Mouse (Mus musculus) liver, postnatal 0 days (tissue): ENCODE data around the gene Dst. TPM values are rescaled to one million over a fixed set of nuclear protein-coding genes. Genes with fewer than 3 reads are reported as not detected.

Experiments used
- ATAC-seq: fragments of 200-750 bp; cut with Nextera tagmentation; 2 replicates; pipeline ENCODE4 v1.8.0; 2017; ENCODE audit warnings: mild to moderate bottlenecking, moderate library complexity
- DNase-seq: peaks from one replicate; pipeline ENCODE4 v3.0.0-alpha.2; 2016
- H3K27ac ChIP-seq: fragments of 300-500 bp; sonication (generic); 2 replicates; pipeline ENCODE4 v1.5.1; 2014; ENCODE audit warnings: antibody characterized with exemption, moderate library complexity, mild to moderate bottlenecking, low read depth
- H3K27me3 ChIP-seq: fragments of 300-500 bp; sonication (generic); 2 replicates; pipeline ENCODE4 v1.6.1; 2014; ENCODE audit warnings: low read length, control low read depth, mixed read lengths; ENCODE audit not compliant: insufficient read depth
- H3K36me3 ChIP-seq: fragments of 300-500 bp; sonication (generic); replicated peaks from 2 replicates; pipeline ENCODE4 v1.6.1; 2014; ENCODE audit warnings: mild to moderate bottlenecking, control low read depth, low read length, moderate library complexity, mixed read lengths; ENCODE audit not compliant: insufficient read depth
- H3K4me1 ChIP-seq: fragments of 300-500 bp; sonication (generic); 2 replicates; pipeline ENCODE4 v1.6.1; 2014; ENCODE audit warnings: antibody characterized with exemption, mild to moderate bottlenecking, control low read depth; ENCODE audit not compliant: insufficient read depth
- H3K4me2 ChIP-seq: fragments of 300-500 bp; sonication (generic); 2 replicates; pipeline ENCODE4 v1.6.1; 2014; ENCODE audit warnings: low read depth, mild to moderate bottlenecking, low read length, moderate library complexity, mixed read lengths
- H3K4me3 ChIP-seq: fragments of 300-500 bp; sonication (generic); 2 replicates; pipeline ENCODE4 v1.5.1; 2014; ENCODE audit warnings: low read depth, low read length
- H3K9ac ChIP-seq: fragments of 300-500 bp; sonication (generic); replicated peaks from 2 replicates; pipeline ENCODE4 v1.6.1; 2014; ENCODE audit warnings: mild to moderate bottlenecking, moderate library complexity
- H3K9me3 ChIP-seq: fragments of 300-500 bp; sonication (generic); 2 replicates; pipeline ENCODE4 v1.6.1; 2016; ENCODE audit warnings: mild to moderate bottlenecking, control low read depth, low read length, mixed read lengths
- CTCF ChIP-seq: sonication (generic); IDR thresholded peaks from 2 replicates; pipeline ENCODE4 v1.5.1; 2016; ENCODE audit warnings: antibody characterized with exemption, low read depth
- EP300 ChIP-seq: IDR thresholded peaks from 2 replicates; pipeline ENCODE4 v1.6.1; 2016; ENCODE audit warnings: antibody characterized with exemption, low read depth, mild to moderate bottlenecking
- WGBS: fragments of 180-500 bp; shearing (Covaris S2); extraction: QIAGEN DNeasy Blood & Tissue Kit; methylation state at CpG from one replicate; pipeline ENCODE4 v1.1.7; 2014; ENCODE audit not compliant: insufficient replicate concordance; 5-methylcytosine and 5-hydroxymethylcytosine counted together
- polyA plus RNA-seq: library from polyadenylated mRNA; unstranded; fragments of >200 nt; fragmentation: Nextera tagmentation; extraction: Ambion mirVana; gene quantifications from 2 replicates; pipeline ENCODE4 v1.2.1, GENCODE M21; 2015

The Dst gene
- polyA plus RNA-seq, 1 experiment from 2014 or later: 6.4 TPM

GRCm38 (mm10) chr1:34006828-34007361 is 98.9 kb downstream of the Dst start:
- Histone ChIP-seq H3K36me3 (no peaks in the 10 kb centered on the region), H3K4me3 (0 out of 2 replicates have a peak overlapping the region, but pooled peaks have one; percentile 46), H3K27ac (peak overlapping the region; percentile 73), H3K27me3 (peaks cover 2% of the 10 kb centered on the region; the same call in 1 of the 2 replicates), H3K4me2 (peak overlapping the region; percentile 76), H3K9me3 (no peaks in the 10 kb centered on the region), H3K9ac (no peak overlapping the region), H3K4me1 (0 out of 2 replicates have a peak, but pooled peaks cover 6% of the 10 kb centered on the region)
- WGBS: 53% methylated on average over 5 of the region's 5 CpGs
- TF ChIP-seq CTCF (no peak), EP300 (no peak)
- no peak for DNase-seq
- no peak for ATAC-seq

GRCm38 (mm10) chr1:34007379-34007778 is 99.4 kb downstream of the Dst start:
- Histone ChIP-seq H3K9ac (no peak overlapping the region), H3K36me3 (no peaks in the 10 kb centered on the region), H3K27me3 (peaks cover 2% of the 10 kb centered on the region; the same call in 1 of the 2 replicates), H3K27ac (no peak overlapping the region), H3K9me3 (no peaks in the 10 kb centered on the region), H3K4me3 (no peak overlapping the region), H3K4me1 (0 out of 2 replicates have a peak, but pooled peaks cover 8% of the 10 kb centered on the region), H3K4me2 (no peak overlapping the region; the same call in 1 of the 2 replicates)
- ATAC-seq (no peak), DNase-seq (no peak)
- WGBS: 67% methylated on average over 4 of the region's 4 CpGs
- no peak for TF ChIP-seq EP300
- TF ChIP-seq CTCF: no peak

- TF ChIP-seq CTCF (peak; percentile 37; the same call in 1 of the 2 replicates), EP300 (no peak)
- 1% methylated on average over 47 of the region's 47 CpGs for WGBS
- Histone ChIP-seq H3K9ac (peak overlapping the region; percentile 60), H3K27ac (peak overlapping the region; percentile 70), H3K4me3 (peak overlapping the region; percentile 64), H3K27me3 (peaks cover 2% of the 10 kb centered on the region; the same call in 1 of the 2 replicates), H3K4me2 (peak overlapping the region; percentile 82), H3K4me1 (0 out of 2 replicates have a peak, but pooled peaks cover 8% of the 10 kb centered on the region), H3K36me3 (no peaks in the 10 kb centered on the region), H3K9me3 (no peaks in the 10 kb centered on the region)
- DNase-seq (peak; percentile 70), ATAC-seq (peak; percentile 90)
These were observed 103.1 kb downstream of the Dst start for GRCm38 (mm10) chr1:34011051-34011677.

GRCm38 (mm10) chr1:34011821-34012271 is 103.8 kb downstream of the Dst start:
- DNase-seq: no peak
- no peak overlapping the region for H3K27ac ChIP-seq
- TF ChIP-seq EP300 (no peak), CTCF (no peak)
- ATAC-seq: peak; percentile 19; the same call in 1 of the 2 replicates
- H3K9me3 ChIP-seq: no peaks in the 10 kb centered on the region
- WGBS: 13% methylated on average over 16 of the region's 16 CpGs
- no peaks in the 10 kb centered on the region for H3K36me3 ChIP-seq
- H3K27me3 ChIP-seq: peaks cover 2% of the 10 kb centered on the region; the same call in 1 of the 2 replicates
- H3K4me2 ChIP-seq: peak overlapping the region; percentile 82
- peak overlapping the region; percentile 64 for H3K4me3 ChIP-seq
- H3K4me1 ChIP-seq: 0 out of 2 replicates have a peak, but pooled peaks cover 8% of the 10 kb centered on the region
- peak overlapping the region; percentile 60 for H3K9ac ChIP-seq

- no peak overlapping the region for H3K4me2 ChIP-seq
- no peaks in the 10 kb centered on the region for H3K36me3 ChIP-seq
- DNase-seq (no peak), ATAC-seq (no peak)
- H3K27me3 ChIP-seq: peaks cover 2% of the 10 kb centered on the region; the same call in 1 of the 2 replicates
- H3K4me3 ChIP-seq: no peak overlapping the region
- H3K9me3 ChIP-seq: no peaks in the 10 kb centered on the region
- no peak for TF ChIP-seq EP300
- 45% methylated on average over 5 of the region's 5 CpGs for WGBS
- 0 out of 2 replicates have a peak, but pooled peaks cover 8% of the 10 kb centered on the region for H3K4me1 ChIP-seq
- H3K27ac ChIP-seq: no peak overlapping the region
- H3K9ac ChIP-seq: no peak overlapping the region
These were observed 105.5 kb downstream of the Dst start for GRCm38 (mm10) chr1:34013490-34013889.

- Histone ChIP-seq H3K9me3 (no peaks in the 10 kb centered on the region), H3K4me3 (no peak overlapping the region), H3K9ac (no peak overlapping the region), H3K36me3 (no peaks in the 10 kb centered on the region), H3K27ac (no peak overlapping the region), H3K4me1 (peaks cover 3% of the 10 kb centered on the region; the same call in 1 of the 2 replicates), H3K27me3 (no peaks in the 10 kb centered on the region), H3K4me2 (no peak overlapping the region)
- ATAC-seq (no peak), DNase-seq (no peak)
- TF ChIP-seq CTCF (no peak), EP300 (no peak)
- WGBS: 86% methylated on average over 15 of the region's 15 CpGs
These were observed 108.8 kb downstream of the Dst start for GRCm38 (mm10) chr1:34016780-34017179.
